ENCODE assay signal across 21 mouse cellular contexts in genomic region chr5:74018870-74019565, GRCm38 (mm10). TPM values are rescaled to one million over a fixed set of nuclear protein-coding genes. Genes with fewer than 3 reads are reported as not detected.
DNase-seq lines count a peak whose midpoint lies in the region; ATAC-seq and TF ChIP-seq lines count a peak whose summit lies in the region.
"Had no signal": no experiment of that assay in that cellular context is flagged by ENCODE, and none has a peak within 500 bp of the region (broad histone marks: within the 10 kb centered on the region; RNA-seq: fewer than 3 reads in every experiment).

No protein-coding gene starts in this region.

- no peak overlapping the region for H3K4me3 ChIP-seq in forebrain, embryonic 15.5 days
- no peak overlapping the region for H3K4me3 ChIP-seq in forebrain, embryonic 11.5 days (ENCODE audit: low read depth, low read length)
- no peak overlapping the region for H3K4me3 ChIP-seq in kidney, adult 2 months (ENCODE audit: insufficient read depth, low read depth, low read length)
- H3K4me3 ChIP-seq in midbrain, embryonic 11.5 days (ENCODE audit: low read depth, low read length), result no peak overlapping the region
- no peak overlapping the region for H3K4me3 ChIP-seq in midbrain, postnatal 0 days (ENCODE audit: low read depth, low read length)
- H3K4me3 ChIP-seq in embryonic facial prominence, embryonic 10.5 days, result no peak overlapping the region
- H3K4me3 ChIP-seq: hindbrain, embryonic 12.5 days; limb, embryonic 13.5 days; neural tube, embryonic 15.5 days had no signal

- no peak for DNase-seq in forebrain, embryonic 11.5 days (ENCODE audit: low spot score)
- DNase-seq in kidney, adult 2 months, result peak; percentile 29
- no peak for DNase-seq in kidney, postnatal 10 days
- peak; percentile 10 for DNase-seq in midbrain, embryonic 11.5 days (ENCODE audit: low spot score, missing footprints)
- no peak for DNase-seq in midbrain, postnatal 0 days (ENCODE audit: low spot score)
- peak; percentile 57 for DNase-seq in yolk sac, embryonic 10.5 days (ENCODE audit: low spot score)
- no peak for DNase-seq in embryonic facial prominence, embryonic 10.5 days (ENCODE audit: low spot score)
- DNase-seq: adrenal gland, postnatal 10 days; cerebellum, adult 9-10 months; gastrocnemius, postnatal 36 days; layer of hippocampus, postnatal 36 days; right cerebral cortex, adult 18-20 months; right cerebral cortex, postnatal 4 days; thymus, postnatal 25 days had no signal

- whole genome bisulfite sequencing in forebrain, embryonic 15.5 days, result 49% methylated on average over 8 of the region's 8 CpGs
- 75% methylated on average over 8 of the region's 8 CpGs for WGBS in forebrain, embryonic 11.5 days
- WGBS in kidney, adult 2 months, result 62% methylated on average over 8 of the region's 8 CpGs
- WGBS in midbrain, embryonic 11.5 days, result 67% methylated on average over 8 of the region's 8 CpGs
- WGBS in midbrain, postnatal 0 days, result 42% methylated on average over 8 of the region's 8 CpGs
- WGBS in embryonic facial prominence, embryonic 10.5 days, result 93% methylated on average over 8 of the region's 8 CpGs

- H3K27me3 ChIP-seq in forebrain, embryonic 15.5 days, result no peaks in the 10 kb centered on the region
- no peaks in the 10 kb centered on the region for H3K27me3 ChIP-seq in forebrain, embryonic 11.5 days (ENCODE audit: control insufficient read depth, insufficient read depth, low read length)
- no peaks in the 10 kb centered on the region for H3K27me3 ChIP-seq in kidney, adult 2 months (replicated peaks; ENCODE audit: control insufficient read depth, insufficient read depth, low read length)
- H3K27me3 ChIP-seq in midbrain, embryonic 11.5 days (ENCODE audit: control insufficient read depth, insufficient read depth, low read length), result no peaks in the 10 kb centered on the region
- H3K27me3 ChIP-seq in midbrain, postnatal 0 days (ENCODE audit: insufficient read depth, low read length), result no peaks in the 10 kb centered on the region
- no peaks in the 10 kb centered on the region for H3K27me3 ChIP-seq in embryonic facial prominence, embryonic 10.5 days (replicated peaks; ENCODE audit: low read depth, poor library complexity, severe bottlenecking)
- H3K27me3 ChIP-seq: hindbrain, embryonic 12.5 days; limb, embryonic 13.5 days; neural tube, embryonic 15.5 days had no signal

- H3K4me2 ChIP-seq in forebrain, embryonic 15.5 days (replicated peaks), result no peak overlapping the region
- no peak overlapping the region for H3K4me2 ChIP-seq in forebrain, embryonic 11.5 days (ENCODE audit: low read depth, low read length, severe bottlenecking)
- H3K4me2 ChIP-seq in midbrain, embryonic 11.5 days, result no peak overlapping the region
- no peak overlapping the region for H3K4me2 ChIP-seq in midbrain, postnatal 0 days (ENCODE audit: low read depth, low read length, poor library complexity, severe bottlenecking)
- H3K4me2 ChIP-seq: hindbrain, embryonic 12.5 days; limb, embryonic 13.5 days; lung, embryonic 14.5 days; neural tube, embryonic 15.5 days had no signal

- no peak overlapping the region for H3K9ac ChIP-seq in forebrain, embryonic 15.5 days (replicated peaks)
- no peak overlapping the region for H3K9ac ChIP-seq in forebrain, embryonic 11.5 days (ENCODE audit: low read length)
- H3K9ac ChIP-seq in midbrain, embryonic 11.5 days (ENCODE audit: low read length), result no peak overlapping the region
- no peak overlapping the region for H3K9ac ChIP-seq in midbrain, postnatal 0 days (replicated peaks; ENCODE audit: low read length, poor library complexity, severe bottlenecking)
- H3K9ac ChIP-seq: hindbrain, embryonic 12.5 days; limb, embryonic 13.5 days; liver, embryonic 14.5 days; lung, embryonic 14.5 days; neural tube, embryonic 15.5 days had no signal

- TF ChIP-seq POLR2A in kidney, adult 2 months (IDR thresholded peaks at IDR 0.05; ENCODE audit: low read depth, low read length), result no peak

- no peaks in the 10 kb centered on the region for H3K4me1 ChIP-seq in forebrain, embryonic 15.5 days
- no peaks in the 10 kb centered on the region for H3K4me1 ChIP-seq in forebrain, embryonic 11.5 days (replicated peaks; ENCODE audit: control insufficient read depth, insufficient read depth, low read length)
- peaks cover 24% of the 10 kb centered on the region for H3K4me1 ChIP-seq in kidney, adult 2 months (ENCODE audit: control insufficient read depth, insufficient read depth, low read length)
- H3K4me1 ChIP-seq in midbrain, embryonic 11.5 days (ENCODE audit: control insufficient read depth, insufficient read depth, low read length), result peaks cover 4% of the 10 kb centered on the region
- H3K4me1 ChIP-seq in midbrain, postnatal 0 days (ENCODE audit: insufficient read depth, low read length), result peaks cover 5% of the 10 kb centered on the region; the same call in 1 of the 2 replicates
- 0 out of 2 replicates have a peak, but pooled peaks cover 2% of the 10 kb centered on the region for H3K4me1 ChIP-seq in embryonic facial prominence, embryonic 10.5 days
- H3K4me1 ChIP-seq: limb, embryonic 13.5 days; neural tube, embryonic 15.5 days had no signal

- H3K9me3 ChIP-seq in forebrain, embryonic 15.5 days, result no peaks in the 10 kb centered on the region
- H3K9me3 ChIP-seq in forebrain, embryonic 11.5 days (ENCODE audit: control insufficient read depth, low read length), result no peaks in the 10 kb centered on the region
- no peaks in the 10 kb centered on the region for H3K9me3 ChIP-seq in midbrain, embryonic 11.5 days (ENCODE audit: control insufficient read depth, low read length)
- no peaks in the 10 kb centered on the region for H3K9me3 ChIP-seq in midbrain, postnatal 0 days (ENCODE audit: low read length)
- 0 out of 2 replicates have a peak, but pooled peaks cover 3% of the 10 kb centered on the region for H3K9me3 ChIP-seq in embryonic facial prominence, embryonic 10.5 days
- H3K9me3 ChIP-seq: hindbrain, embryonic 12.5 days; neural tube, embryonic 15.5 days had no signal

- H3K36me3 ChIP-seq in forebrain, embryonic 15.5 days, result 0 out of 2 replicates have a peak, but pooled peaks cover 2% of the 10 kb centered on the region
- no peaks in the 10 kb centered on the region; the same call in 1 of the 2 replicates for H3K36me3 ChIP-seq in forebrain, embryonic 11.5 days (ENCODE audit: control insufficient read depth, insufficient read depth, low read length)
- H3K36me3 ChIP-seq in kidney, adult 2 months (ENCODE audit: control insufficient read depth, insufficient read depth, low read length), result no peaks in the 10 kb centered on the region
- no peaks in the 10 kb centered on the region; the same call in 1 of the 2 replicates for H3K36me3 ChIP-seq in midbrain, embryonic 11.5 days (ENCODE audit: control insufficient read depth, insufficient read depth, low read length)
- H3K36me3 ChIP-seq in midbrain, postnatal 0 days (ENCODE audit: insufficient read depth, low read length), result peaks cover 6% of the 10 kb centered on the region; the same call in 1 of the 2 replicates
- H3K36me3 ChIP-seq in embryonic facial prominence, embryonic 10.5 days (replicated peaks), result peaks cover 79% of the 10 kb centered on the region

- ATAC-seq in forebrain, embryonic 15.5 days (replicated peaks), result no peak
- no peak for ATAC-seq in forebrain, embryonic 11.5 days (replicated peaks; ENCODE audit: low FRiP score)
- ATAC-seq in midbrain, embryonic 11.5 days (ENCODE audit: low FRiP score), result no peak
- ATAC-seq in midbrain, postnatal 0 days (ENCODE audit: low FRiP score), result no peak
- ATAC-seq: inflammation-experienced regulatory T-cells, adult 6 months had no signal

- H3K27ac ChIP-seq in forebrain, embryonic 15.5 days (replicated peaks), result peak overlapping the region; percentile 47
- no peak overlapping the region for H3K27ac ChIP-seq in forebrain, embryonic 11.5 days (ENCODE audit: low read depth, low read length)
- no peak overlapping the region for H3K27ac ChIP-seq in kidney, adult 2 months (ENCODE audit: insufficient read depth, low read depth, low read length)
- no peak overlapping the region for H3K27ac ChIP-seq in midbrain, embryonic 11.5 days (ENCODE audit: low read depth, low read length)
- no peak overlapping the region for H3K27ac ChIP-seq in midbrain, postnatal 0 days (ENCODE audit: low read depth, low read length)
- no peak overlapping the region for H3K27ac ChIP-seq in embryonic facial prominence, embryonic 10.5 days (replicated peaks)
- H3K27ac ChIP-seq: hindbrain, embryonic 12.5 days; limb, embryonic 13.5 days; liver, embryonic 14.5 days; neural tube, embryonic 15.5 days had no signal

- TF ChIP-seq CTCF in kidney, adult 2 months (conservative IDR thresholded peaks at IDR 0.05; ENCODE audit: insufficient read depth, insufficient read length, low read depth, low read length), result no peak
- no peak for TF ChIP-seq CTCF in midbrain, postnatal 0 days (IDR thresholded peaks at IDR 0.05)

RNA-seq across cellular contexts. Expression of gene Usp46, which starts 49.2 kb away (rescaled TPM):
- 28.0 and 29.0 TPM in 2 replicates for polyA plus RNA-seq in forebrain, embryonic 15.5 days (2015; fragmentation: Nextera tagmentation; extraction: Ambion mirVana)
- polyA plus RNA-seq in forebrain, embryonic 11.5 days (2014; fragmentation: Nextera tagmentation; extraction: Ambion mirVana), result 33.5 and 36.2 TPM in 2 replicates
- polyA plus RNA-seq in kidney, adult 2 months (2012; rRNA removed), result 6.9 and 9.1 TPM in 2 replicates
- polyA plus RNA-seq in midbrain, embryonic 11.5 days (2014; fragmentation: Nextera tagmentation; extraction: Ambion mirVana), result 35.6 and 38.1 TPM in 2 replicates
- total RNA-seq in midbrain, postnatal 0 days (2014; rRNA removed), result 54.3 and 55.6 TPM in 2 replicates
- polyA plus RNA-seq in midbrain, postnatal 0 days (2015; fragmentation: Nextera tagmentation; extraction: Ambion mirVana), result 34.9 and 36.2 TPM in 2 replicates
- polyA plus RNA-seq in embryonic facial prominence, embryonic 10.5 days (2016; fragmentation: Nextera tagmentation; extraction: Ambion mirVana), result 41.6 and 43.2 TPM in 2 replicates

Comparison
In these comparisons a context has a peak if more than half of its experiments do, and no peak if none do; other contexts are left out.
1. DNase-seq: peak in kidney, adult 2 months (single experiment), midbrain, embryonic 11.5 days (single experiment) and yolk sac, embryonic 10.5 days (single experiment); none in forebrain, embryonic 11.5 days (single experiment), kidney, postnatal 10 days (single experiment), midbrain, postnatal 0 days (single experiment) and embryonic facial prominence, embryonic 10.5 days (single experiment).